8 mouse cellular contexts compared by ENCODE assay signal in genomic region chr6:72371571-72371970, GRCm38 (mm10). TPM values are rescaled to one million over a fixed set of nuclear protein-coding genes. Genes with fewer than 3 reads are reported as not detected.
A peak's percentile ranks its signal among the peaks of the same experiment; 100 is the strongest.
DNase-seq lines count a peak whose midpoint lies in the region; ATAC-seq and TF ChIP-seq lines count a peak whose summit lies in the region.
"Had no signal": no experiment of that assay in that cellular context is flagged by ENCODE, and none has a peak within 500 bp of the region (broad histone marks: within the 10 kb centered on the region; RNA-seq: fewer than 3 reads in every experiment).

No protein-coding gene starts in this region.

- no peak for TF ChIP-seq EP300 in heart, postnatal 0 days (IDR thresholded peaks at IDR 0.05; ENCODE audit: low read depth)

- no peak overlapping the region for H3K4me3 ChIP-seq in hindbrain, embryonic 11.5 days (ENCODE audit: low read depth, low read length)
- H3K4me3 ChIP-seq in hindbrain, embryonic 12.5 days, result no peak overlapping the region
- no peak overlapping the region for H3K4me3 ChIP-seq in spleen, adult 2 months (ENCODE audit: extremely low read depth, insufficient read depth, insufficient read length)
- no peak overlapping the region for H3K4me3 ChIP-seq in heart, postnatal 0 days (ENCODE audit: low read depth, low read length)
- H3K4me3 ChIP-seq: hindbrain, embryonic 13.5 days had no signal

- no peaks in the 10 kb centered on the region for H3K4me1 ChIP-seq in hindbrain, embryonic 11.5 days (replicated peaks; ENCODE audit: control insufficient read depth, insufficient read depth, low read length)
- 0 out of 2 replicates have a peak, but pooled peaks cover 5% of the 10 kb centered on the region for H3K4me1 ChIP-seq in hindbrain, embryonic 12.5 days
- H3K4me1 ChIP-seq in spleen, adult 2 months (ENCODE audit: control insufficient read depth, insufficient read depth, insufficient read length), result peaks cover 8% of the 10 kb centered on the region
- H3K4me1 ChIP-seq in heart, postnatal 0 days (ENCODE audit: control insufficient read depth, insufficient read depth), result peaks cover 31% of the 10 kb centered on the region

- no peaks in the 10 kb centered on the region for H3K9me3 ChIP-seq in hindbrain, embryonic 11.5 days (ENCODE audit: control insufficient read depth, low read length)
- no peaks in the 10 kb centered on the region for H3K9me3 ChIP-seq in hindbrain, embryonic 12.5 days (replicated peaks)
- no peaks in the 10 kb centered on the region for H3K9me3 ChIP-seq in heart, postnatal 0 days (replicated peaks; ENCODE audit: control insufficient read depth, low read length)
- H3K9me3 ChIP-seq: hindbrain, embryonic 13.5 days had no signal

- no peak for DNase-seq in hindbrain, embryonic 11.5 days (ENCODE audit: low spot score)
- DNase-seq in spleen, adult 2 months (ENCODE audit: low read depth in 1 of 2, low spot score in 2 of 2), result no peak
- no peak for DNase-seq in spleen, postnatal 4 days (ENCODE audit: low spot score in 2 of 2)
- no peak for DNase-seq in heart, postnatal 0 days (ENCODE audit: low spot score)
- DNase-seq in cerebellum, postnatal 14 days, result no peak
- no peak for DNase-seq in cerebellum, adult 18-20 months

- no peak overlapping the region for H3K27ac ChIP-seq in hindbrain, embryonic 11.5 days (ENCODE audit: low read depth, low read length)
- no peak overlapping the region for H3K27ac ChIP-seq in hindbrain, embryonic 12.5 days
- peak overlapping the region; percentile 32 for H3K27ac ChIP-seq in spleen, adult 2 months (ENCODE audit: insufficient read depth, low read length)
- H3K27ac ChIP-seq in heart, postnatal 0 days (ENCODE audit: low read depth), result peak overlapping the region; percentile 75
- H3K27ac ChIP-seq: hindbrain, embryonic 13.5 days had no signal

- no peak for TF ChIP-seq CTCF in spleen, adult 2 months (IDR thresholded peaks at IDR 0.05; ENCODE audit: extremely low read depth, insufficient read depth, insufficient read length, insufficient replicate concordance)
- no peak for TF ChIP-seq CTCF in heart, postnatal 0 days (IDR thresholded peaks at IDR 0.05; ENCODE audit: low read depth)

- H3K36me3 ChIP-seq in hindbrain, embryonic 11.5 days (ENCODE audit: control insufficient read depth, insufficient read depth, low read length), result no peaks in the 10 kb centered on the region
- H3K36me3 ChIP-seq in hindbrain, embryonic 12.5 days, result no peaks in the 10 kb centered on the region
- H3K36me3 ChIP-seq in spleen, adult 2 months (ENCODE audit: control insufficient read depth, insufficient read depth, low read length), result peaks cover 1% of the 10 kb centered on the region; the same call in 1 of the 2 replicates
- H3K36me3 ChIP-seq in heart, postnatal 0 days (replicated peaks; ENCODE audit: control insufficient read depth, insufficient read depth, low read length), result 0 out of 2 replicates have a peak, but pooled peaks cover 11% of the 10 kb centered on the region
- H3K36me3 ChIP-seq: hindbrain, embryonic 13.5 days had no signal

- ATAC-seq in hindbrain, embryonic 11.5 days (ENCODE audit: low FRiP score), result no peak
- ATAC-seq in hindbrain, embryonic 12.5 days (ENCODE audit: low FRiP score), result no peak
- no peak for ATAC-seq in heart, postnatal 0 days (ENCODE audit: insufficient read depth, low read depth)

- no peak for TF ChIP-seq POLR2A in spleen, adult 2 months (IDR thresholded peaks at IDR 0.05; ENCODE audit: low read depth, low read length)

- H3K27me3 ChIP-seq in hindbrain, embryonic 11.5 days (ENCODE audit: control insufficient read depth, insufficient read depth, low read length), result no peaks in the 10 kb centered on the region
- H3K27me3 ChIP-seq in hindbrain, embryonic 12.5 days, result no peaks in the 10 kb centered on the region
- H3K27me3 ChIP-seq in spleen, adult 2 months (ENCODE audit: control insufficient read depth, insufficient read depth, low read length), result no peaks in the 10 kb centered on the region
- H3K27me3 ChIP-seq in heart, postnatal 0 days (ENCODE audit: control insufficient read depth, insufficient read depth, low read length), result no peaks in the 10 kb centered on the region
- H3K27me3 ChIP-seq: hindbrain, embryonic 13.5 days had no signal

- no peak overlapping the region for H3K4me2 ChIP-seq in hindbrain, embryonic 11.5 days (replicated peaks; ENCODE audit: low read depth, low read length)
- H3K4me2 ChIP-seq in hindbrain, embryonic 12.5 days (replicated peaks), result no peak overlapping the region
- no peak overlapping the region for H3K4me2 ChIP-seq in heart, postnatal 0 days (ENCODE audit: low read depth, low read length)
- H3K4me2 ChIP-seq: hindbrain, embryonic 13.5 days had no signal

- H3K9ac ChIP-seq in hindbrain, embryonic 11.5 days (ENCODE audit: low read depth, low read length), result peak overlapping the region; percentile 27; the same call in 1 of the 2 replicates
- no peak overlapping the region for H3K9ac ChIP-seq in hindbrain, embryonic 12.5 days
- H3K9ac ChIP-seq in heart, postnatal 0 days (replicated peaks; ENCODE audit: low read depth, low read length), result no peak overlapping the region
- H3K9ac ChIP-seq: hindbrain, embryonic 13.5 days had no signal

- WGBS in hindbrain, embryonic 11.5 days, result 42% methylated on average over 1 of the region's 1 CpGs
- WGBS in hindbrain, embryonic 12.5 days, result 31% methylated on average over 1 of the region's 1 CpGs
- WGBS in spleen, adult 2 months, result 81% methylated on average over 1 of the region's 1 CpGs
- WGBS in heart, postnatal 0 days, result 35% methylated on average over 1 of the region's 1 CpGs

RNA-seq across cellular contexts. Expression of gene Rnf181, which starts 4.8 kb away (rescaled TPM):
- polyA plus RNA-seq in hindbrain, embryonic 11.5 days (2014; fragmentation: Nextera tagmentation; extraction: Ambion mirVana), result 106 and 111 TPM in 2 replicates
- 95.0 and 98.3 TPM in 2 replicates for polyA plus RNA-seq in hindbrain, embryonic 12.5 days (2016; fragmentation: Nextera tagmentation; extraction: Ambion mirVana)
- 62.4 and 65.8 TPM in 2 replicates for polyA plus RNA-seq in spleen, adult 2 months (2012; rRNA removed)
- total RNA-seq in heart, postnatal 0 days (2014; rRNA removed; ENCODE audit: low replicate concordance), result 53.5 and 65.0 TPM in 2 replicates
- 74.9 and 81.3 TPM in 2 replicates for polyA plus RNA-seq in heart, postnatal 0 days (2015; fragmentation: Nextera tagmentation; extraction: Ambion mirVana)

RNA-seq across cellular contexts. Expression of gene Vamp5, which starts 8.7 kb away (rescaled TPM):
- polyA plus RNA-seq in hindbrain, embryonic 11.5 days (2014; fragmentation: Nextera tagmentation; extraction: Ambion mirVana), result 13.4 and 13.7 TPM in 2 replicates
- 10.0 and 11.0 TPM in 2 replicates for polyA plus RNA-seq in hindbrain, embryonic 12.5 days (2016; fragmentation: Nextera tagmentation; extraction: Ambion mirVana)
- polyA plus RNA-seq in spleen, adult 2 months (2012; rRNA removed), result 51.3 and 55.6 TPM in 2 replicates
- total RNA-seq in heart, postnatal 0 days (2014; rRNA removed; ENCODE audit: low replicate concordance), result 19.5 and 39.8 TPM in 2 replicates
- polyA plus RNA-seq in heart, postnatal 0 days (2015; fragmentation: Nextera tagmentation; extraction: Ambion mirVana), result 49.0 and 52.9 TPM in 2 replicates

RNA-seq across cellular contexts. Expression of gene Tmem150a, which starts 16.3 kb away (rescaled TPM):
- 7.0 and 9.2 TPM in 2 replicates for polyA plus RNA-seq in hindbrain, embryonic 11.5 days (2014; fragmentation: Nextera tagmentation; extraction: Ambion mirVana)
- 8.5 and 10.0 TPM in 2 replicates for polyA plus RNA-seq in hindbrain, embryonic 12.5 days (2016; fragmentation: Nextera tagmentation; extraction: Ambion mirVana)
- polyA plus RNA-seq in spleen, adult 2 months (2012; rRNA removed), result 21.7 and 24.6 TPM in 2 replicates
- 18.2 and 23.2 TPM in 2 replicates for total RNA-seq in heart, postnatal 0 days (2014; rRNA removed; ENCODE audit: low replicate concordance)
- 8.0 and 9.7 TPM in 2 replicates for polyA plus RNA-seq in heart, postnatal 0 days (2015; fragmentation: Nextera tagmentation; extraction: Ambion mirVana)

RNA-seq across cellular contexts. Expression of gene Vamp8, which starts 18.9 kb away (rescaled TPM):
- polyA plus RNA-seq in hindbrain, embryonic 11.5 days (2014; fragmentation: Nextera tagmentation; extraction: Ambion mirVana), result 35.2 and 37.9 TPM in 2 replicates
- polyA plus RNA-seq in hindbrain, embryonic 12.5 days (2016; fragmentation: Nextera tagmentation; extraction: Ambion mirVana), result 43.9 and 45.5 TPM in 2 replicates
- polyA plus RNA-seq in spleen, adult 2 months (2012; rRNA removed), result 100 and 107 TPM in 2 replicates
- total RNA-seq in heart, postnatal 0 days (2014; rRNA removed; ENCODE audit: low replicate concordance), result 69.8 and 109 TPM in 2 replicates
- polyA plus RNA-seq in heart, postnatal 0 days (2015; fragmentation: Nextera tagmentation; extraction: Ambion mirVana), result 174 and 175 TPM in 2 replicates

RNA-seq across cellular contexts. Expression of gene 0610030E20Rik, which starts 24.5 kb away (rescaled TPM):
- 17.6 and 28.4 TPM in 2 replicates for polyA plus RNA-seq in hindbrain, embryonic 11.5 days (2014; fragmentation: Nextera tagmentation; extraction: Ambion mirVana)
- polyA plus RNA-seq in hindbrain, embryonic 12.5 days (2016; fragmentation: Nextera tagmentation; extraction: Ambion mirVana), result 26.1 and 28.2 TPM in 2 replicates
- polyA plus RNA-seq in spleen, adult 2 months (2012; rRNA removed), result 19.9 and 23.1 TPM in 2 replicates
- 7.3 and 12.0 TPM in 2 replicates for total RNA-seq in heart, postnatal 0 days (2014; rRNA removed; ENCODE audit: low replicate concordance)
- polyA plus RNA-seq in heart, postnatal 0 days (2015; fragmentation: Nextera tagmentation; extraction: Ambion mirVana), result 11.9 and 12.9 TPM in 2 replicates

Comparison
In these comparisons a context has a peak if more than half of its experiments do, and no peak if none do; other contexts are left out.
1. H3K27ac ChIP-seq: peak in spleen, adult 2 months (single experiment) and heart, postnatal 0 days (single experiment); none in hindbrain, embryonic 11.5 days (single experiment) and hindbrain, embryonic 12.5 days (single experiment).